Mouse (Mus musculus): ENCODE results near the gene Zbtb22. TPM values are rescaled to one million over a fixed set of nuclear protein-coding genes. Genes with fewer than 3 reads are reported as not detected.
A peak's percentile ranks its signal among the peaks of the same experiment; 100 is the strongest.

Gene Zbtb22
- polyA plus RNA-seq, 1 experiment from 2014 or later = 20.9 TPM

DNA sequence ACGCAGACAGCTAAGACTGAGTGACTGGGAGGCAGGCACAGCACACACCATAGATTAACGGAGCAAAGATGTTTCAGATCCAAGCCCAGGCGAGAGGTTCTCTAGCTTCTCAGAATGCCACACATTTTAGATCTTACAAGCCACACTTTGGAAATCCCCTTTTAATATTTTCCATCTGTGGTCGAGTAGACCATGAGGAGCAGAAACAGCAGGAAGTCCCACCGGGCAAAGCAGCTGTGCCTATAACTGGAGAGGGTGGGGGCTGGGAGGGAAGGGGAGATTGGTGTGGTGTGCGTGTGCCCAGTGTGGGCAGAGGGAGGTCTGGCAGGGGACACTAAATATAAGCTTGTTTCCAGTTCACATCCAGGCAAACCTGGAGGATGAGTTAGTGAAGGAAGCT lies 41.8 kb downstream of the Zbtb22 start:
- H3K4me3 ChIP-seq (ENCODE audit: low read length) = no peak overlapping the region
- no peak overlapping the region for H3K4me2 ChIP-seq (replicated peaks; ENCODE audit: low read depth, low read length)
- H3K9ac ChIP-seq (replicated peaks; ENCODE audit: low read length) = no peak overlapping the region
- 88% methylated on average over 6 of the region's 6 CpGs for WGBS
- H3K9me3 ChIP-seq (ENCODE audit: low read length) = no peaks in the 10 kb centered on the region
- H3K27me3 ChIP-seq (ENCODE audit: insufficient read depth, low read length) = no peaks in the 10 kb centered on the region
- H3K4me1 ChIP-seq (ENCODE audit: insufficient read depth, low read length) = peaks cover 27% of the 10 kb centered on the region
- peaks cover 46% of the 10 kb centered on the region for H3K36me3 ChIP-seq (ENCODE audit: insufficient read depth, low read length)
- no peak overlapping the region for H3K27ac ChIP-seq (ENCODE audit: low read length)
- ATAC-seq (ENCODE audit: low FRiP score, low TSS enrichment) = no peak

DNA sequence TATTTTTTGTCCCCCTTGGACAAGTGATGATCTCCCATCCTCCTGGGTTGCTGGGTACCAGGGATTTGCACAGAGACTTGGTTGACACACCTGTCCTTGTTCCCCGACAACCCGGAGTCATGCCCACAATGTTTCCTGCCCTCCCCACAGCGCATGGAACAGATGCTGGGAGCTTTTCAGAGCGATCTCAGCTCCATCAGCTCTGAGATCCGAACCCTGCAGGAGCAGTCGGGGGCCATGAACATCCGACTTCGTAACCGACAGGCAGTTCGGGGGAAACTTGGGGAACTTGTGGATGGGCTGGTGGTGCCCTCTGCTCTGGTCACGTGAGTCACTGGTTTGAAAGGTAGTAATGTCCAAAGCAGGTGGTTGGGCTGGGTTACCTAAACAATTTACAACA lies 42.7 kb downstream of the Zbtb22 start:
- H3K27ac ChIP-seq (ENCODE audit: low read length) = no peak overlapping the region
- 97% methylated on average over 11 of the region's 11 CpGs for WGBS
- H3K9ac ChIP-seq (replicated peaks; ENCODE audit: low read length) = no peak overlapping the region
- no peak for ATAC-seq (ENCODE audit: low FRiP score, low TSS enrichment)
- H3K4me2 ChIP-seq (replicated peaks; ENCODE audit: low read depth, low read length) = no peak overlapping the region
- no peak overlapping the region for H3K4me3 ChIP-seq (ENCODE audit: low read length)
- H3K36me3 ChIP-seq (ENCODE audit: insufficient read depth, low read length) = peaks cover 46% of the 10 kb centered on the region
- peaks cover 18% of the 10 kb centered on the region for H3K4me1 ChIP-seq (ENCODE audit: insufficient read depth, low read length)
- H3K9me3 ChIP-seq (ENCODE audit: low read length) = no peaks in the 10 kb centered on the region
- no peaks in the 10 kb centered on the region for H3K27me3 ChIP-seq (ENCODE audit: insufficient read depth, low read length)

DNA sequence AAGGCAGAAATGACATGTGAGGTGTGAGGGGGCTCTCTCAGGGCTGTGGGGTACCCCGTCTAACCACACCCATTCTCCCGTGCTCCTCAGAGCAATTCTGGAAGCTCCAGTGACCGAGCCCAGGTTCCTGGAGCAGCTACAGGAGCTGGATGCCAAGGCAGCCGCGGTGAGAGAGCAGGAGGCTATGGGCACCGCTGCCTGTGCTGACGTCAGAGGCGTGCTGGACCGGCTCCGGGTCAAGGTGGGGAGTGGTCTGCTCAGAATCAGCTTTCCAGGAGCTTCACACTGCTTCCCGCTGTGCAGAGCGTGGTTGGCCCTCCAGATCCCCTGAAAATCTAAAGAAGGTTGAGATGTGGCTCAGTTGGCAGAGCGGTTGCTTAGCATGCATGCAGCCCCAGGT lies 43.4 kb downstream of the Zbtb22 start:
- Histone ChIP-seq H3K27ac (ENCODE audit: low read length) (no peak overlapping the region), H3K4me1 (ENCODE audit: insufficient read depth, low read length) (peaks cover 11% of the 10 kb centered on the region), H3K27me3 (ENCODE audit: insufficient read depth, low read length) (no peaks in the 10 kb centered on the region), H3K9me3 (ENCODE audit: low read length) (no peaks in the 10 kb centered on the region), H3K9ac (replicated peaks; ENCODE audit: low read length) (no peak overlapping the region), H3K4me2 (replicated peaks; ENCODE audit: low read depth, low read length) (no peak overlapping the region), H3K4me3 (ENCODE audit: low read length) (no peak overlapping the region), H3K36me3 (ENCODE audit: insufficient read depth, low read length) (peaks cover 45% of the 10 kb centered on the region)
- 97% methylated on average over 13 of the region's 13 CpGs for WGBS
- ATAC-seq (ENCODE audit: low FRiP score, low TSS enrichment) = no peak

DNA sequence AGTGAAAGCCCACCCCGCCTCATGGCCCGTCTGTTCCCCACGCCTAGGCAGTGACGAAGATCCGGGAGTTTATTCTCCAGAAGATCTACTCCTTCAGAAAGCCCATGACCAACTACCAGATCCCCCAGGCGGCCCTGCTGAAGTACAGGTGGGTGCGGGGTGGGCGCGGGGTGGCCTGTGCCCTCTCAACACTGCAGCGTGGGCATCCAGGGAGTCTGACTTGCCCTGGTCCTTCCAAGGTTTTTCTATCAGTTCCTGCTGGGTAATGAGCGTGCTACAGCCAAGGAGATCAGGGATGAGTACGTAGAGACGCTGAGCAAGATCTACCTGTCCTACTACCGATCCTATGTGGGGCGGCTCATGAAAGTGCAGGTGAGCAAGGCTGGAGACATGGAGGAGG lies 44.2 kb downstream of the Zbtb22 start:
- no peak overlapping the region for H3K4me3 ChIP-seq (ENCODE audit: low read length)
- H3K4me1 ChIP-seq (ENCODE audit: insufficient read depth, low read length) = peaks cover 5% of the 10 kb centered on the region
- no peak overlapping the region for H3K9ac ChIP-seq (replicated peaks; ENCODE audit: low read length)
- 95% methylated on average over 15 of the region's 15 CpGs for WGBS
- H3K4me2 ChIP-seq (replicated peaks; ENCODE audit: low read depth, low read length) = no peak overlapping the region
- no peak for ATAC-seq (ENCODE audit: low FRiP score, low TSS enrichment)
- no peaks in the 10 kb centered on the region for H3K9me3 ChIP-seq (ENCODE audit: low read length)
- no peak overlapping the region for H3K27ac ChIP-seq (ENCODE audit: low read length)
- H3K36me3 ChIP-seq (ENCODE audit: insufficient read depth, low read length) = peaks cover 45% of the 10 kb centered on the region
- no peaks in the 10 kb centered on the region for H3K27me3 ChIP-seq (ENCODE audit: insufficient read depth, low read length)

DNA sequence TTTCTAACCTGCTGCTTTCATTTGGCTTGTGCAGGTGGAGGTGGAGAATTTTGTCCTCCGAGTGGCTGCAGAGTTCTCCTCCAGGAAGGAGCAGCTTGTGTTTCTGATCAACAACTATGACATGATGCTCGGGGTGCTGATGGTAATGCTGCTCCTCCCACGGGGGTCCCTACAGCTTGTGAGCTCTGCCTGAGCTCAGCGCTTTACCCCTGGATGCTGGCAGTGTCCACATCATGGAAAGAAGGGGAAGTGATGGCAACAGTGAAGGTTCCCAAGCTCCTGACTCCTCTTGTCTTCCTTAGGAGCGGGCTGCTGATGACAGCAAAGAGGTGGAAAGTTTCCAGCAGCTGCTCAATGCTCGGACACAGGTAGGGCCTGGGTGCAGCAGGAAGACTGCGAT lies 47.2 kb downstream of the Zbtb22 start:
- ATAC-seq (ENCODE audit: low FRiP score, low TSS enrichment) = no peak
- no peaks in the 10 kb centered on the region for H3K4me1 ChIP-seq (ENCODE audit: insufficient read depth, low read length)
- H3K36me3 ChIP-seq (ENCODE audit: insufficient read depth, low read length) = peaks cover 48% of the 10 kb centered on the region
- H3K4me3 ChIP-seq (ENCODE audit: low read length) = no peak overlapping the region
- 91% methylated on average over 7 of the region's 7 CpGs for WGBS
- no peak overlapping the region for H3K4me2 ChIP-seq (replicated peaks; ENCODE audit: low read depth, low read length)
- H3K9me3 ChIP-seq (ENCODE audit: low read length) = no peaks in the 10 kb centered on the region
- no peak overlapping the region for H3K9ac ChIP-seq (replicated peaks; ENCODE audit: low read length)
- H3K27me3 ChIP-seq (ENCODE audit: insufficient read depth, low read length) = no peaks in the 10 kb centered on the region
- H3K27ac ChIP-seq (ENCODE audit: low read length) = no peak overlapping the region

DNA sequence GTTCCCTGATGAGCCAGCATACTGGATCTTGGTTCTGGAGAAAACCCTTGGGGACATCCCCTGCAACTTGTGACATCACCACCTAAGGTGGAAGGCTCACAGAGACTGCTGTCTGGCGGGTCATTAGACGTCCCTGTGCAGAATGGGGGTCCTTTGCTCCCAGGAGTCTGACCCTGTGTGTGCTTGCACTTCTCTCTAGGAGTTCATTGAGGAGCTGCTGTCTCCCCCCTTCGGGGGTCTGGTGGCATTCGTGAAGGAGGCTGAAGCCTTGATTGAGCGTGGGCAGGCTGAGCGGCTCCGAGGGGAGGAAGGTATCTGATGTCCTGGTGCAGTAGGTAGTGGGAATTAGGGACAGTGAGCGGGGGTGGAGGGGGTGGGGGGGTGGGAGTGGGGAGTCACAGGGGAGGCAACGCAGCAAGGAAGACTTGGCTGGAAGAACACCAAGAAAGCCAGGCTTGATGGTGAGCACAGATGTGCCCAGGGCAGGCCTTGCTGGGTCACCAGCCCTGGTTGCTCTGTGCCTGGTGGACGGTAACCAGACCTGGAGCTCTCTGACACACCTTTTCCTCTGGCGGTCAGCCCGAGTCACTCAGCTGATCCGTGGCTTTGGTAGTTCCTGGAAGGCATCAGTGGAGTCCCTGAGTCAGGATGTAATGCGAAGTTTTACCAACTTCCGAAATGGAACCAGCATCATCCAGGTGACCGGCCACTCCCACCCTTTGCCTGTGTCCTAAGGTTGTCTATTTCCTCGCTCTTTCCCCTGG lies 49.6 kb downstream of the Zbtb22 start:
- Histone ChIP-seq H3K9ac (replicated peaks; ENCODE audit: low read length) (no peak overlapping the region), H3K4me3 (ENCODE audit: low read length) (no peak overlapping the region), H3K9me3 (ENCODE audit: low read length) (no peaks in the 10 kb centered on the region; the same call in 1 of the 2 replicates), H3K27ac (ENCODE audit: low read length) (no peak overlapping the region), H3K27me3 (ENCODE audit: insufficient read depth, low read length) (no peaks in the 10 kb centered on the region), H3K36me3 (ENCODE audit: insufficient read depth, low read length) (peaks cover 33% of the 10 kb centered on the region), H3K4me2 (replicated peaks; ENCODE audit: low read depth, low read length) (no peak overlapping the region), H3K4me1 (ENCODE audit: insufficient read depth, low read length) (no peaks in the 10 kb centered on the region)
- WGBS = 84% methylated on average over 17 of the region's 17 CpGs
- ATAC-seq (ENCODE audit: low FRiP score, low TSS enrichment) = no peak

DNA sequence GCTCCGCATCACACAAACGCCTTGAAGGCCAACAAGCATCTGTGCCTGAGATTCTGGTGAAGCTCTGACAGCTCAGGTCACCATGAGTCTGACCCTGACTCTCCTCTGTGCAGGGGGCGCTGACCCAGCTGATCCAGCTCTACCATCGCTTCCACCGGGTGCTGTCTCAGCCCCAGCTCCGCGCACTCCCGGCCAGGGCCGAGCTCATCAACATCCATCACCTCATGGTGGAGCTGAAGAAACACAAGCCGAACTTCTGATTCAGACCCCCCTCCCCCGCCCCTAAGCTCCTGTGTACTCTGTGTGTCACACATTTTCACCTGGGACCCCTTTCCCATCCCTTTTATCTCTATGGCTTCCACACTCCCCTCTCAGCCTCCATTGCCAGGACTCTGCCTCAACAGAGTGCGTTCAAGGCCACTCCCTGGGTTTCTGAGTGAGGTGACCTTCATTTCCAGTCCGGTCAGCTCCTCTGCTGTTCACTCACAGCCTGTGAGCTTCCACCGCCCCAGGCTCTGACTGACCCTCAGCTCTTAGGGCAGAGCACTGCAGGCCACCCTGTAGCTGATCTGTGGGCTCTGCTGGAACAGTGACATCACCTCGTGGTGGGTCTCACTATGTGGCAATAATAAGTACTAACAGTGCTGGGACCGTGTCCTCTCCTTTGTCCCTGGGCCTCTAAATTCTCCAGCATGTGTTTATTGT lies 50.3 kb downstream of the Zbtb22 start:
- 86% methylated on average over 15 of the region's 16 CpGs for WGBS
- Histone ChIP-seq H3K27ac (ENCODE audit: low read length) (no peak overlapping the region), H3K4me3 (ENCODE audit: low read length) (no peak overlapping the region), H3K36me3 (ENCODE audit: insufficient read depth, low read length) (peaks cover 32% of the 10 kb centered on the region), H3K4me2 (replicated peaks; ENCODE audit: low read depth, low read length) (no peak overlapping the region), H3K4me1 (ENCODE audit: insufficient read depth, low read length) (no peaks in the 10 kb centered on the region), H3K27me3 (ENCODE audit: insufficient read depth, low read length) (no peaks in the 10 kb centered on the region), H3K9ac (replicated peaks; ENCODE audit: low read length) (no peak overlapping the region), H3K9me3 (ENCODE audit: low read length) (no peaks in the 10 kb centered on the region; the same call in 1 of the 2 replicates)
- ATAC-seq (ENCODE audit: low FRiP score, low TSS enrichment) = no peak

DNA sequence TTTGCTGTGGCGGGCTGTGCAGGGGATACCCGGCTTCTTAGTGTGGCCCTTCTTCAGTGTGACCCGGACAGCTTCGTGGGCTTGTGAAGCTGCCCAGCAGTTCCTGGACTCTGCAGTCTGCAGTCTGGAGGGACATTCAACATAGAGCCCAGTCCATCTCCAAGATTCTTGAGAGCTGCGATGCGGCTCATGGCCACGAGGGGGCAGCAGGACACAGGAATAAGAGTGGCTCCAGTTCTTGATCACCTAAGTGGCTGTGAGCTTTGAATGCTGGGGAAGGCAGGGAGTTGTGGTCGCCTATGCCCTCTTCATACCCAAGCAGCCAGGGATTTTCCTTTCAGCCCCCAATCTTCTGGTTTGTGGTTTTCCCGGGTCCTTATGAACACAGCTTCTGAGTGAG lies 52.8 kb downstream of the Zbtb22 start:
- Histone ChIP-seq H3K36me3 (ENCODE audit: insufficient read depth, low read length) (peaks cover 11% of the 10 kb centered on the region), H3K4me3 (ENCODE audit: low read length) (no peak overlapping the region), H3K9ac (replicated peaks; ENCODE audit: low read length) (no peak overlapping the region), H3K27ac (ENCODE audit: low read length) (no peak overlapping the region), H3K9me3 (ENCODE audit: low read length) (no peaks in the 10 kb centered on the region; the same call in 1 of the 2 replicates), H3K27me3 (ENCODE audit: insufficient read depth, low read length) (peaks cover 1% of the 10 kb centered on the region; the same call in 1 of the 2 replicates), H3K4me2 (replicated peaks; ENCODE audit: low read depth, low read length) (no peak overlapping the region), H3K4me1 (ENCODE audit: insufficient read depth, low read length) (no peaks in the 10 kb centered on the region)
- WGBS = 3% methylated on average over 9 of the region's 9 CpGs
- ATAC-seq (ENCODE audit: low FRiP score, low TSS enrichment) = peak; percentile 52; the same call in 1 of the 2 replicates
